Mouse (Mus musculus): ENCODE data around the gene Prpf8.
"Not testable (repeated sequence)": the region's sequence is repeated elsewhere in the genome, so short reads cannot be mapped to it uniquely, and the experiment has no call there.

The Prpf8 gene

DNA sequence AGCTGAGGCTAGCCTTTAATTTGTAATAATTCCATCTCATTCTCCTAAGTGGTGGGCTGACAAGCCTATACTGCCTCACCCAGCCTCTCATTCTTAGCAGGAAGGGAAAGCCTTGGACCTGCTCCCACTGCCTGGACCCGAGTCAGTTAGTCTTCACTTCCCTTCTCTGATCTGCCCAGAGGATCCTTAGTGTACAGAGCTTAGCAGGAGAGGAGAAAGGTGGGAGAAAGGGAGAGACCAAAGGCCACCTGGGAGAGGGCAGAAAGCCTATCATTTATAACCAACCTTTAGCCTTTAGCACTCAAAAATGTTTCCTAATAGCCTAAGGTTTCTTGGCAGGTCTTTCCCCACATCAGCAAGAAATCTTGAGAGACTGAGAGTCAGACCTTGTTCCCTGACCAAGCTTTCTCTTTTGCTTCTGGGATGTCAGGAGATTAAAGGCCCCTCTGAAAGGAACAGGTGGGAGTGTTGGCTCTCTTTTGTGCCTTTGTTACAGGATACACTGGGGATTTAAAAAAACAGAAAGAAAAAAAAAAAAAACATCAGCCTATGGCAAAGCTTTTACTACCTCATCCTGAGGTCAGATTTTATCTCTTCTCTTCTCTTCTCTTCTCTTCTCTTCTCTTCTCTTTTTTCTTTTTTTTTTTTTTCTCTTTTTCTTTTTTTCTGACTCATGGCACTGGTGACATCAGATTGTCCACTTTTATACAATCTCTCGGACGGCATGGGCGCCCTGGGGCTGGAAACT, 47.8 kb downstream of the Prpf8 start:
- peak; percentile 44 for DNase-seq (ENCODE audit: low spot score)

DNA sequence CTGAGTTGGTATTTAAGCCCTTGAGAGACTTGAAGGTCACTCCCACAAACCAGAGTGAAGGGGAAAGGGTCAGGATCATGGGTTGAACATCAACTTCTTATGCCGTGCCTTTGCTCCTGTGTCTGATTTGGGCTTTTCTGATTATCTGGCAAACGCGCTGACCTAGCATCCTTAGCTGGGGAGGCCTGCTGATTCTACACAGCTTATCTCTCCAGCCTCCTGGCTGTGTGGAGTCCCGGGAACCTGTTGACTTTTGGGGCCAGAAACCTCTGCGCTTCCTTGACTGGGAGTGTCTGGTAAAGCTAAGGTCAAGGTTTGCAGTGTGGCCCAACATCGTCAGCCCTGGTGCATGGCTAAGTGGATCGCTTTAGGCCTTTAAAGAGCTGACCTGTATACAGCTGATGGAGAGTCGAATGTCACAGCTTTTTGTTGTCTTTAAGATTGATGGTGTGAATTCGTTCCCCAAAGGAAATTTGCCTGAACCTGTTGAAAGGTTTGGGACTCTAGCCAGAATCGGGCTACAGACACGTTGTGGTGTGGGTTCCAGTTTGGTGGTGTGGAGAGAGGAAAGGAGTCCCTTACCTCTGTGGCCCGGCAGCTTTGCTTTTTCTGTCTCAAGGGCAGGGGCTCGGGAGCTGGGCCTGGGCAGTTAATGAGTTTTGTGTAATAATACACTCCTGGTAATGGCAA, 48.6 kb downstream of the Prpf8 start:
- no peak for DNase-seq (ENCODE audit: low spot score)

DNA sequence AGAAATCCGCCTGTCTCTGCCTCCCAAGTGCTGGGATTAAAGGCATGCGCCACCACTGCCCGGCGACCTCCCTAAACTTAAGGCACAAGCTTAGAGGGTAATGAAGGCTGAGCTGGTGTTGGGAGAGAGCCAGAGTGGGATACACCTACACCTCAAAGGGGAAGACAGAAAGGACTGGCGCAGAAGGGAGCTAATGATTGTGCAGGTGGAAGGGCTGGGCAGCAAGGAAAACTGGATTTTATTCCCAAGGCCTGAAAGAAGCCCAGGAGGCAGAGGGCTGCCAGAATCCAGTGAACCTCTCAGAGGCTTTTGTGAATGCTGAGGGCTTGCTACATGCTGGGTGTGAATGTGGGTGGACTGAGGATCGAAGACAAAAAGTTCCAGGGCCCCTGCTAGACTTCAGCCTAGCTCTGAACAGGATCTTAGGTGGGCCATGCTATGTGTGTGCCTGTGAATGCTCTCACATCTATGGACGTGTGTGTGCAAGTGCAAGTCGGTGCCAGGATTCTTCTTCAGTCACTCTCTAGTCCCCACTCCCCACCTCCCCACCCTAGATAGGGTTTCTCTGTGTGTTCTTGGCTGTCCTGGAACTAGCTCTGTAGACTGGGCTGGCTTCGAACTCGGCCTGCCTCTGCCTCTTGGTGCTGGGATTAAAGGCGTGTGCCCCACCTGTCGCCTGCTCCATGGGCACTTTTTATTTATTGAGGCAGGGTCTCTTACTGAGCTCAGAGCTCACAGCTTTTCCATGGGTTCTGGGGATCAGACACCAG, 49.8 kb downstream of the Prpf8 start:
- DNase-seq (ENCODE audit: low spot score) = no peak

DNA sequence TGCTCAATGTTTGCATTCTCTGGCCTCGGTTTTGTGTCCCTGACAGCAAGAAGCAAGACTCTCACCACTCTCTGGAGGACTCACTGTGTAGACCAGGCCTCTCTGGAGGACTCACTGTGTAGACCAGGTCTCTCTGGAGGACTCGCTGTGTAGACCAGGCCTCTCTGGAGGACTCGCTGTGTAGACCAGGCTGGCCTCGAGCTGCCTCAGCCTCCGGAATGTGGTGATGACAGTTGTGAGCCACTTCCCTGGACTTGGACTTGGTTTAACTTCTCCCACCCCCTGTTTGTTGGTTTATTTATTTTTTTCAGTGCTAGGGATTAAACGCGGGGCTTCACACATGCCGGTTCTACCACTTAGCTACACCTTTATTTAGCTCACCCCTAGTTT, 50.4 kb downstream of the Prpf8 start:
- DNase-seq (ENCODE audit: low spot score) = no peak

DNA sequence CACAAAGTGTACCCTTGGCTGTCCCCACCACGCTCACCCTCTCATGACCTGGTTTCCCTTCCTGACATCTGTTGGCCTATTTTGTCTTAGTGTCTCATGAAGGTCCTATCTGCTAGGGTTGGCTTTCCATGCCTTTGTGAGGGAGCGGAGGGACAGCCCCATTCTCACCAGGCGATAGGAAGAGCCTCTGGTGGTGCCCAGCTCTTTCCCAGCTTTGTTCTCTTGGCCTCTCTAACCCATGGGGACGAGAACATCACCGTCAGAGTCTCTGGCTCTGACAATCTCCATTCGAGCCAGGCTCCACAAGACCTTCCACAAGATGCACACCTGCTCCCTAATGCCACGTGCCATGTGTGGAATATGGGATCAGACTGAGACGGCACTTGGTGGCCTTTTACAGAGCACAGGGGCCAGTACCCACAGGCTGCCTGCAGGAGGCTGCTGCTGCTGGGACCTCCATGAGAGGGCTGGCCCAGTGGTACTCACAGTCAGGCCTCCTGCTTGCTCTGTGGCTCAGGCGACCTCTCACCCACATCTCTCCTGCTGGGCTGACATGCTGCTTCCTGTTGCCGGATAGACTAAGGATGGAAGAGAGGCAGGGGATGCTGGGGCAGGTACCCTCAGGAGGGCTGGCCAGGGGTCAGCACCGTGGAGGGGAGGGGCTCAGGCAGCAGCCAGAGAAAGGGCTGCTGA, 51.0 kb downstream of the Prpf8 start:
- DNase-seq (ENCODE audit: low spot score) = no peak

DNA sequence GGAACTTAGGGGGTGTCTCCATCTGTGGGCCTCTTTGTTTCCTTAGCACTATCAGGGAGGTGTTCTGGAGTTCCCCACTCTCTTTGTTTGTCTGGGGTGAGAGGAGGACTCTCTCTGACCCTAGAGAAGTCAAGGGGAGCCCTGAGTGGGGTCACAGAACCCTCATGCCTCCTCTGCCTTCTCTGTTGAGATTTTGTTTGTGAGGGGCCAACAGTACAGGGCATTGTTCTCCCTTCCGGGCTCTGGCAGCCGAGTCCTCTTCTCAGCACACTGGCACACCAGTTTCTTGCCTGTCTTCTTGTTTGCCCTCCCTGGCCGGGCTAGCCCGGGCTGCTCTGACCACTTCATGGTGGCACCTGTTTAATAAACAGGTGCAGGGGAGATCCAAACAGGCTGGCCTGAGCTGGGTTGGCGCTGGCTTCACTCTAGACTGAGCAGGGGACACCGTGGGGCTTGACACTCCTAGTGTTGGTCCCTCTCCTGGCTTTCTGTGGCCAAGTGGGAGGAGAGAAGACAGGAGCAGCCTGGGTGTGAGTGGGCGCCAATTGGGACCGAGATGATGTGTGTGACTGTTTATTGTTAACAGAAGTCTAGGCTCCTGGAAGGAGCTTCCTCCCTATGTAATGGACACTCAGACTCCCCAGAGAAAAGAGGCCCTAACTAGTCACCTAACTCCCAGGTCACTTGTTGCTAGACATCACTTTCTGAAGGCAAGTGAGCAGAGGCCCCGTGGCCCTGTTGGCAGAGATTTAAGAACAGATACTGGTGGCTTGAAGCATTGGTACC, 51.8 kb downstream of the Prpf8 start:
- no peak for DNase-seq (ENCODE audit: low spot score)

DNA sequence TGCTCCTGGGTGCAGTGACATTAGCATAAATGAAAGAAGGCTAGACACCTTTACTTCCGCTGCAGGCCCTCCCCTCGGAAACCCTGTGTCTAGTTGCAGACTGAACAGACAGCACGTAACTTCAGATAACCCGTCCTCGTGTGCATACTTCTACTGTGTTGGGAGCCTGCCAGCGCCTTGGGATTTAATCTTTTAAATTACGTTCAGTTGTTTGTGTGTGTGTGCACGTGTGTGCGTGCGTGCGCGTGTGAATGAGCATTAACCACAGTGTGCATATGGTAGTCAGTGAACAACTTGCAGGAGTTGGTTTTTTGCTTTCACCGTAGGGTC, 52.3 kb downstream of the Prpf8 start:
- DNase-seq (ENCODE audit: low spot score) = no peak

DNA sequence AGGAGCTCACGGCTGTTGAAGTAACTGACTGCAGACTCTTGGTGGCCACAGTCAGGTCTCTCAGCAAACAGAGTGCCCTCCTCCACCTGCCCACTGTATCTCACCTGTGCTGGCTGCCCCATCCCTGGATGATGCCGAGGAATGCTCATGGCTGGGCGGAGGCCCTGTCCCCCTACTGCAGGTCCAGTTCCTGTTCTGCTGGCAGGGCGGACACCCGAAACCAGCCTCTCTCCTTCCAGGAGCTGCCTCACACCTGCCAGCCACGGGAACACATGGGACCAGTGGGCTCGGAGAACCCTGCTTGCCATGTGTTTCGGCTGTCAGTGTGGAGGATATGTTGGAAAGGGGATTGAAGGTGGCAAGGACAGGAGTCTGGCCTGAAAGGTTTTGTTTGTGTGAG, 53.6 kb downstream of the Prpf8 start:
- DNase-seq (ENCODE audit: low spot score) = no peak

DNA sequence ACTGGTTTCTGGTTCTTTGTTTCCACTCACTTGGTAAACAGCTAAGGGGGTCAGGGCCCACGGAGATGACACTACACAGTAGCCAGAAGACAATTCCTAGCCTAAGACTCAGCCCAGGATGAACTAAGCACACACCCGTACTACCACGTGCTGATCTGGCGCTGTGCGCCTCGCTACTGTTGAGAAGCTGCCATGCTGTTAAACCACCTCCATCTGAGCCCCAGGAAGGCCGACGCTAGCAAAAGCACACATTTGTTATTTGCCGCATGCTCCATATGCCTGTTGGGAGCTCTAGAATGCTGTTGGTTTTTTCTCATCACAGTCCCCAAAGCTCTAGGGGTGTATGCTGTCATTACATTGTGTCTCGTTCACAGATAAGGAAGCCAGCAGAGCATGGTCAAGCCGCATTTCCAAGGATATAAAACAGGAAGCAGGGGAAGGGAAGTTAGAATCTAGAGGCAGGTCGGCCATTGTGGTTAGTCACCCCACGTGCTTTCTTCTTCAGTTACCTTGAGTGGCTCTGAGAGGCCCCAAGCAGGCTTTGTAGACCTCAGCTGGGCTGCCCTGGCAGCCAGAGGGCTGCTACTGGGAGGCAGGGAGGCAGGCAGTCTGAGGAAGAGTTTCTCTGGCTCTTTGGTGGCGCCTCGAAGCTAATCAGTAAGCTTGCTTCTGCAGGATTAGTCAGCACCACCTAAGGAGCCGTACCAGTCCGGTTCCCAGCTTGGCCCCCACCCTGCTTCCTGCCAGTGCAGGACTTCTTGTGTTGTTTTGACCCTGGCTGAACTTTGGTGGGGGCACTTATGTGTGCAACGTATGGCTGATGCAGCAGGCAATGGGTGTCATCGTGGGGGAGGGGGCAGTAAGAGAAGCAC, 54.3 kb downstream of the Prpf8 start:
- DNase-seq (ENCODE audit: low spot score) = no peak

DNA sequence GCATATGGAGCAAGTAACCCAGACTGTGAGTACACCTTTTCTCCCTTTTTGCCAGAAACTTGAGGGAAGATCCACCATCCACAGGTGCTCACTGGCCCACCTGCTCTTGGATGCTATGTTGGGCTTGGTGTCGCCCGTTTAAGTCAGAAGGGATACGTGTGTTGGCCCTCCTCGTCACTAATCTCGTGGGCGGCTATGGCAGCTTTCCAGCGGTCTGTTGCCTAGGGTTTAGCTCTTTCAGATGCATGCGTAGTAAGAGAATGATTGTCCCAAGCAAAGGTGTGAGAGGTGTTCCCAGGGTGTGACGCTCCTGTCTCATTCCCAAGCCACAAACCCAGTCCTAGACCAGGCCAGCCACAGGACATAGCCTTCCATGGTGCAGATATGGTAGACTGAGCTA, 58.1 kb downstream of the Prpf8 start:
- DNase-seq (ENCODE audit: low spot score) = no peak

DNA sequence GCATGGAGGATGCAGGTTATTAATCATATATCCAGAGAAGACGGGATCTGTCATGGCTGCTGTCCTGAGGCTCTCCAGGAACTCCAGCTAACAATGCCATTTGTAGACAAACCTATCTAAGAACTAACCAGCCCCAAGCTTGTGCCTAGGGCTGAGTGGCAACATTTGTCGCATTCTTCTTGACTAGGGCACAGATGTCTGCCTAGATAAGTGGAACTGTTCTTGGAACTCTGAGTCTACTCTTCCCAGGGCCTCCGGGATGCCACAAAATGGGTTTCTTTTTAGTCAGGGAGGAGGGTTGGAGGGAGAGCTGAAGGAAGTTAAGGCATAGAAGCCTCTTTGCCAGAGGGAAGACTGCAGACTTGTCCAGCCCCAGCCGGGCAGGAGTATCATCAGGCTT, 59.4 kb downstream of the Prpf8 start:
- no peak for DNase-seq (ENCODE audit: low spot score)

DNA sequence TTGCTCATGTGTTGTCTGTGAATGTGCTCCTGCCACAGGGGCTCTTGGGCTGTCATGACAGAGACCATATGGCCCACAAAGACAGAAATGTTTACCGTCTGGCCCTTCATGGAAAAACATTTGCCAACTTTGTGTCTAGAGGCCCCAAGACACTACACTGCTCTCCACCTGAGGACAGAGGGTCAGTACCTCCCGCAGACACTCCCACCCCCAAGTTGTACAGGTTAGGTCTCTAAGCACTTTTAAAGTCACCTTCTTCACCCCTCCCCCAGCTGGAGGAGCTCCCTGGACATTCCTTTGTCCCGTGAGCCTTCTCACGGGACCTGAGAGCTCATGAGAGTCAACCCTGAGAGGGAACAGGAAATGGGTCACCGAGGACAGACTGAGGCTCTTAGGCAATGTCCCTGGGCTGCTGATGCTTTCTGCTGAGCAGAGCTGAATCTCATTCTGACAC, 63.1 kb downstream of the Prpf8 start:
- peak; percentile 53 for DNase-seq (ENCODE audit: low spot score)

DNA sequence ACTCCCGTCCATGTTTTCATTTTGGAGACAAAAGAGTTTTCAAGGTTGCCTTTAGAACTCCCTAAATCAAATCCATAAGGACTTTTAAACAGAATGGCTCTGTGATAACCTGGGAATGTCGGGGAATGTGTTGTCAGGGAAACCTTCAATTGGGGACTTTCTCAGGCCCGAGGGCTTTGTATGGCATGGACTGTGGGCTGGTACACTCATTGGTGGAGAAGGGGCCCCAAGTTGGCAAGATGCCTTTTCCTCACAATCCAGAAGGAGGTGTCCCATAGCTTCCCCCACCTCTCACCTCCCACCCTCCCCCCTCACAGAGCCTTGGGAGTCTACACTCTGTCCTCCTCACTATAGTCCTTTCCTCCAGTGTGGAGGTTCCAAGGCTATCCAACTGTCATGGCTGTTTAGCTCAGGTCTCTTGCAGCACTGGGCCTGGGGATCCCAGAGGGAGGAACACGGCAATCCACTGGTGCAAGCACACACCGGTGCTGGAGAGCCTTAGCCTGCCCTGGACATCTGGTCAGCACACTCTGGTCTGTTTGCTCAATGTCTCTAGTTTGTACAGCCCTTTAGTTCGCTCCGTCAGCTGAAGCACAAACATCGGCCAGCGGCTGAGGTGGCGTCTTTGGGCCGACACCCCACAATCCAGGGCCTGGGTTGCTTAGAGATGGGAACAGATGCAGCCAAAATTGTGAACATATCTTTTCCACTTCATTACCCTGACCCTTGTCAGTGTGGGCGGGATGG, 63.8 kb downstream of the Prpf8 start:
- DNase-seq (ENCODE audit: low spot score) = peak; percentile 52

DNA sequence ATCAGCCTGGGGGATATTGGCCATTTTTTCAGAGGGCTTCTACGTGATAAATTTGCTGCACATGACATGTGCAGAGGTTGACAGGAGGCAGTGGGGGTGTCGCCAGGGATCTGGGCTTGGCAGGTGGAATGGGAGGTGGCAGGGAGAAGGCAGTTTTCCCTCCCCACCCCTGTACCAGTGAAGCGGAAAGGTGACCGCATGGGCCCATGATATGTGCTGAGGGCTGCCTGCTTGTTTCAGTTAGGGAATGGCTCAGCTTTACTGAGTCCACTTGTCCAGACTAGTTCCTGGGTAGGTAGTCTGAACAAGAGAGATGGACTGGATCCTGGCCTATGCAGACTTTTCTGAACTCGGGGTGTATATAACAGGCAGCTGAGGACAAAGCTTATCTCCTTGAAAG, 64.7 kb downstream of the Prpf8 start:
- DNase-seq (ENCODE audit: low spot score) = no peak

DNA sequence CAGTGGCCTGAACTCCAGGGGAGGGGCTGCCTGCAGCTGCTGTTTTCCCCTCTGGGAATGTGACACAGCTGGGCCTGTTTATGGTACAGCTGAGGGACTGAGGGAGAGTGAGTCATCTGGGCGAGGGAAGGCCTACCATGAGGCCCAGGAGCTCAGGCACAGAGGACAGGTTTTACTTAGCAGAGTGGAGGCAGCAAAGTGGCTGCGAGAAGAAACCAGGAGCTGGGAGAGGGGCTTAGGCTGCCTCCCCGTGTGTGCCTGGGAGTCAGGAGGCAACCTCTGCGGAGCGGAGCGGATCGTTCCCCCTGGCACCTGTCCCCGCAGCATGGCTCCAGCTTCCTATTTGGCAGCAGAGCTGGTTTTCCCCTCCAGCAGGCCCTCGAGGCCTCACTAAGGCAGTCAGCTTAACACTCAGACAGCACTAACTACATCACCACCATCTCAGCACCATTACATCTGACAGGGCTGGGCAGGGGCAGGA, 65.4 kb downstream of the Prpf8 start:
- peak; percentile 53 for DNase-seq (ENCODE audit: low spot score)

DNA sequence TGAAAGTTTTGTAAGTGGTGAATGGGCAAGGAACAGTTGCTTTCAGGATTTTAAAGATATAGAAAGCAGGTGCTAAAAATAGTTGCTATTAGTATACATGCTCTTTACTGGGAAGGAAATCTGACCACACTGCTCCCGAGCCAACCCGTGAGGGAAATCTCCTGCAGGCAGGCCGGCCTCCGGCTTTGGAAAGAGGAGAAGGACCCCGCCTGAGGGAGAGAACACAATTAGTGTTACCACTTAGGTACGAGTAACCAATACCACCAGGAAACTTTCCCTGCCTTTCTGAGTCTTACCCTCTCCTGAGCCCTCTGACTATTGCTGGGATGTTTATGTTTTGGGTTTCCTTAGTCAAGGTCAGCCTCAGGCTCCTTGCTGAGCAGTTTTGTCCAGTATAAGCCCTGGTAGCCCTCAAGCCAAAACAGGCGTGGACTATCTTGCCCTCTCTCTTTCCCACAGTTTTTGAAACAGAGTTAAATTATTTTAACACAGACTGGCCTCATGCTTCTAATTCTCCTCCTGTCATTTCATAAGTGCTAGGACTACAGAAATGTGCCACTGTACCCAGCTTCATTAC, 66.4 kb downstream of the Prpf8 start:
- peak; percentile 61 for DNase-seq (ENCODE audit: low spot score)

DNA sequence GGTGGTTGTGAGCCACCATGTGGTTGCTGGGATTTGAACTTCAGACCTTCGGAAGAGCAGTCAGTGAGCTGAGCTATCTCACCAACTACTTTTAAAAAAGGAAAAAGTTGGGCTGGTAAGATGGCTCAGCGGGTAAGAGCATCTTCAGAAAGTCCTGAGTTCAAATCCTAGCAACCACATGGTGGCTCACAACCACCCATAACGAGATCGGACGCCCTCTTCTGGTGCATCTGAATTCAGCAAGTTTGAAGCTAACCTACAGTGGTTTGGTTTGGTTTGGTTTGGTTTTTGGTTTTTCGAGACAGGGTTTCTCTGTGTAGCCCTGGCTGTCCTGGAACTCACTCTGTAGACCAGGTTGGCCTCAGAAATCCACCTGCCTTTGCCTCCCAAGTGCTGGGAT, 69.4 kb downstream of the Prpf8 start:
- DNase-seq (ENCODE audit: low spot score) = not testable (repeated sequence)

DNA sequence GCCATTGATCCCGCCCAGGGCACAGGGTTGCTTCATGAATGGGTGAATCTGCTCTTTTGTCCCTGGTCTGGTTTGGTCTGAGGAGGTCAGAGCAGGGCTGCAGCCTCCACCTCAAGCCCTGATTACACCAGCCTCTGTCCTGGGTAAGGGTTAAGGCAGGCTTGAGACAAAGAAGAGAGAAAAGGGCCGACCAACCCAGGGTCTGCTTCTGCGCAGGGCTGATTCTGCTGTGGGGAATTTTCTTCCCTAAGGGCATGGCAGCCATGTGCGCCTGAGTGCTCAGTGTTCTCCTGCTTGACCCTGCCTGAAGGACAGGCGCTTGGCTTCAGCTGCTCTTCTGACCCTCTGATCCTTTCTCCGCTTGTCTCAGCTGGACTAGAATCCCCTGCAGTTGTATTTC, 70.5 kb downstream of the Prpf8 start:
- DNase-seq (ENCODE audit: low spot score) = no peak

DNA sequence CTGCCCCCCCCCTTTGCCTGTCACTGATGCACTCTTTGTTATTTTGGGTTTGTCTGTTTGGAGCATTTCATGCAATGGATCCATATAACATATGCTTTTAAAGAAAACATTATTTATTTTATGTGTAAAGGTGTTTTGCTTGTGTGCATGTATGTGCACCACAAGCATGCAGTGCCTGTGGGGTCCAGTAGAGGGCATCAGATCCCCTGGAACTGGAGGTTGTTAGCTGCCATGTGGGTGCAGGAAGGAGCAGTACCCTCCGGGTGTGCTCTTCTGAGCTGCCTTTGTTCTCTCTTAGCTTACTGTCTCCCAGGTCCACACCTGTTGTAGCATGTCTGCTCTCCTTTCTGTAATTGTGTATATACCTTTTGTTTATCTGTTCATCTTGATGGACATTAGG, 71.5 kb downstream of the Prpf8 start:
- no peak for DNase-seq (ENCODE audit: low spot score)

Data from adipocyte (in vitro differentiated cells).